Mouse (Mus musculus) G1E (cell line): Measurements from ENCODE around the gene Creb3l4. TPM values are rescaled to one million over a fixed set of nuclear protein-coding genes. Genes with fewer than 3 reads are reported as not detected.
A peak's percentile ranks its signal among the peaks of the same experiment; 100 is the strongest.

ENCODE experiments used
- ATAC-seq: 2 replicates; pipeline ENCODE4 v1.8.0; 2016; ENCODE audit warnings: mild to moderate bottlenecking; ENCODE audit not compliant: insufficient number of reproducible peaks, poor library complexity, low FRiP score, severe bottlenecking; ENCODE audit errors: extremely low read depth
- DNase-seq: peaks from one replicate; pipeline ENCODE4 v3.0.0; 2012; ENCODE audit warnings: low spot score
- H3K27me3 ChIP-seq: 2 replicates; pipeline ENCODE4 v1.6.1; 2012; ENCODE audit warnings: mild to moderate bottlenecking, low read length, inconsistent platforms; ENCODE audit not compliant: insufficient read depth
- H3K36me3 ChIP-seq: replicated peaks from 2 replicates; pipeline ENCODE3; 2012; ENCODE audit warnings: mild to moderate bottlenecking, inconsistent platforms
- H3K4me1 ChIP-seq: 2 replicates; pipeline ENCODE4 v1.6.1; 2012; ENCODE audit warnings: low read depth, low read length, inconsistent platforms, mixed read lengths; ENCODE audit not compliant: insufficient read depth
- H3K4me3 ChIP-seq: 2 replicates; pipeline ENCODE4 v1.5.1; 2012; ENCODE audit warnings: low read depth, mild to moderate bottlenecking, inconsistent platforms, low read length, moderate library complexity, mixed read lengths
- H3K9me3 ChIP-seq: replicated peaks from 2 replicates; pipeline ENCODE4 v1.6.1; 2012; ENCODE audit warnings: inconsistent platforms
- CTCF ChIP-seq: IDR thresholded peaks from 2 replicates; pipeline ENCODE4 v1.5.1; 2012; ENCODE audit warnings: low read depth, low read length, inconsistent platforms, mixed read lengths
- GATA1 ChIP-seq: IDR thresholded peaks from 2 replicates; pipeline ENCODE4 v1.6.1; 2012; ENCODE audit warnings: borderline replicate concordance, low read length, inconsistent platforms, mixed read lengths
- GATA2 ChIP-seq: IDR thresholded peaks from 2 replicates; pipeline ENCODE4 v1.6.1; 2012; ENCODE audit warnings: low read depth, low read length, inconsistent platforms, borderline replicate concordance
- POLR2AphosphoS5 ChIP-seq: IDR thresholded peaks from 2 replicates; pipeline ENCODE4 v1.6.1; 2012; ENCODE audit warnings: low read depth, low read length, inconsistent platforms; ENCODE audit not compliant: insufficient replicate concordance
- TAL1 ChIP-seq: conservative IDR thresholded peaks from 2 replicates; pipeline ENCODE4 v1.6.1; 2012; ENCODE audit warnings: low read depth, low read length, inconsistent platforms, mixed read lengths
- polyA plus RNA-seq: library from polyadenylated mRNA; stranded (reverse); fragments of >175 nt; gene quantifications from 2 replicates; pipeline ENCODE4 v1.2.3, GENCODE M21; 2012
- total RNA-seq, 2 experiments: library from RNA; stranded (forward) in 1 of 2; stranded (reverse) in 1 of 2; fragments of 200-1000 nt in 1 of 2; fragments of >200 nt in 1 of 2; fragmentation: Nextera tagmentation in 1 of 2; gene quantifications; 2 replicates each; pipeline ENCODE4 v1.2.3; 2014 to 2017

The Creb3l4 gene
- total and polyA plus RNA-seq, 3 experiments: 0.16 TPM; not detected in 2

GRCm38 (mm10) chr3:90231507-90232333, 11.6 kb downstream of the Creb3l4 start, which contains the start of gene Jtb:
TSS of gene Jtb (plus strand) at chr3:90231597.
- no peak for TF ChIP-seq POLR2AphosphoS5
- TF ChIP-seq GATA1: no peak
- no peak for TF ChIP-seq GATA2
- no peak for TF ChIP-seq TAL1
- no peak for TF ChIP-seq CTCF
- peaks cover 31% of the 10 kb centered on the region for H3K36me3 ChIP-seq
- ATAC-seq: peak; percentile 95
- H3K4me3 ChIP-seq: peak within 1 kb of the TSS; percentile 84
- peak; percentile 86 for DNase-seq
- H3K27me3 ChIP-seq: no peaks in the 10 kb centered on the region
- peaks cover 4% of the 10 kb centered on the region; the same call in 1 of the 2 replicates for H3K9me3 ChIP-seq
- peaks cover 16% of the 10 kb centered on the region for H3K4me1 ChIP-seq

- H3K9me3 ChIP-seq: peaks cover 4% of the 10 kb centered on the region; the same call in 1 of the 2 replicates
- DNase-seq (no peak), ATAC-seq (no peak)
- H3K4me1 ChIP-seq: peaks cover 16% of the 10 kb centered on the region
- H3K27me3 ChIP-seq: no peaks in the 10 kb centered on the region
- TF ChIP-seq POLR2AphosphoS5: no peak
- no peak for TF ChIP-seq GATA2
- TF ChIP-seq TAL1: no peak
- TF ChIP-seq GATA1: no peak
- TF ChIP-seq CTCF: no peak
- H3K4me3 ChIP-seq: peak overlapping the region; percentile 84
- H3K36me3 ChIP-seq: peaks cover 26% of the 10 kb centered on the region
Measured at GRCm38 (mm10) chr3:90231075-90231474, 12.2 kb downstream of the Creb3l4 start.

- no peak for ATAC-seq
- peaks cover 4% of the 10 kb centered on the region; the same call in 1 of the 2 replicates for H3K9me3 ChIP-seq
Measured at GRCm38 (mm10) chr3:90224331-90224730, 19.0 kb downstream of the Creb3l4 start.

GRCm38 (mm10) chr3:90222941-90223340, 20.4 kb downstream of the Creb3l4 start:
- TF ChIP-seq GATA1 (no peak), CTCF (no peak), POLR2AphosphoS5 (no peak), GATA2 (no peak), TAL1 (no peak)
- Histone ChIP-seq H3K36me3 (no peaks in the 10 kb centered on the region), H3K4me3 (no peak overlapping the region), H3K9me3 (no peaks in the 10 kb centered on the region), H3K27me3 (peaks cover 20% of the 10 kb centered on the region), H3K4me1 (peaks cover 32% of the 10 kb centered on the region)
- ATAC-seq: no peak
- no peak for DNase-seq

More at GRCm38 (mm10) chr3:90224331-90224730, 19.0 kb downstream of the Creb3l4 start:
- H3K36me3 ChIP-seq: no peaks in the 10 kb centered on the region
- H3K4me3 ChIP-seq: no peak overlapping the region
- peaks cover 32% of the 10 kb centered on the region for H3K4me1 ChIP-seq
- H3K27me3 ChIP-seq: peaks cover 14% of the 10 kb centered on the region
- TF ChIP-seq POLR2AphosphoS5 (no peak), GATA1 (no peak), TAL1 (no peak), GATA2 (no peak), CTCF (no peak)
- no peak for DNase-seq

- H3K4me3 ChIP-seq: no peak overlapping the region
Measured at GRCm38 (mm10) chr3:90222455-90222854, 20.9 kb downstream of the Creb3l4 start.

GRCm38 (mm10) chr3:90221123-90221522, 22.2 kb downstream of the Creb3l4 start:
- no peak for TF ChIP-seq GATA1

More at GRCm38 (mm10) chr3:90222455-90222854, 20.9 kb downstream of the Creb3l4 start:
- ATAC-seq (no peak), DNase-seq (no peak)
- peaks cover 20% of the 10 kb centered on the region for H3K27me3 ChIP-seq
- H3K4me1 ChIP-seq: peaks cover 32% of the 10 kb centered on the region
- no peaks in the 10 kb centered on the region for H3K36me3 ChIP-seq
- TF ChIP-seq TAL1 (no peak), POLR2AphosphoS5 (no peak)
- H3K9me3 ChIP-seq: no peaks in the 10 kb centered on the region

More at GRCm38 (mm10) chr3:90221123-90221522, 22.2 kb downstream of the Creb3l4 start:
- DNase-seq: no peak
- no peak for ATAC-seq
- Histone ChIP-seq H3K9me3 (no peaks in the 10 kb centered on the region), H3K36me3 (no peaks in the 10 kb centered on the region), H3K4me3 (no peak overlapping the region; the same call in 1 of the 2 replicates), H3K27me3 (peaks cover 20% of the 10 kb centered on the region), H3K4me1 (peaks cover 32% of the 10 kb centered on the region)
